Mouse (Mus musculus) olfactory bulb, adult 2 months (tissue): Measurements from ENCODE around the gene Pld1.

ENCODE experiments used
- CTCF ChIP-seq: fragments of 200-500 bp; IDR thresholded peaks from 2 replicates; pipeline ENCODE4 v1.5.1; 2012; ENCODE audit warnings: low read depth, mild to moderate bottlenecking, low read length, moderate library complexity; ENCODE audit not compliant: insufficient read depth
- POLR2A ChIP-seq: fragments of 200-500 bp; IDR thresholded peaks from 2 replicates; pipeline ENCODE4 v1.6.1; 2012; ENCODE audit warnings: mild to moderate bottlenecking, low read depth, low read length, moderate library complexity; ENCODE audit not compliant: insufficient read depth

GRCm38 (mm10) chr3:28039760-28040159, 101.3 kb downstream of the Pld1 start:
- no peak for TF ChIP-seq CTCF
- TF ChIP-seq POLR2A: no peak
